Mouse (Mus musculus) embryonic fibroblast, embryonic 13.5 days (primary cell): ENCODE data around the gene Adh1. TPM values are rescaled to one million over a fixed set of nuclear protein-coding genes. Genes with fewer than 3 reads are reported as not detected.

Experiments
- H3K27ac ChIP-seq: 2 replicates; pipeline ENCODE4 v1.5.1; 2012; ENCODE audit warnings: low read length, control low read depth, inconsistent platforms; ENCODE audit not compliant: insufficient read depth
- H3K4me1 ChIP-seq: 2 replicates; pipeline ENCODE4 v1.6.1; 2011; ENCODE audit warnings: low read length; ENCODE audit not compliant: control insufficient read depth, insufficient read depth
- H3K4me3 ChIP-seq: 2 replicates; pipeline ENCODE4 v1.5.1; 2011; ENCODE audit warnings: mild to moderate bottlenecking, control low read depth, low read length; ENCODE audit not compliant: insufficient read depth
- CTCF ChIP-seq: IDR thresholded peaks from 2 replicates; pipeline ENCODE4 v1.5.1; 2011; ENCODE audit warnings: mild to moderate bottlenecking, control low read depth, low read length, moderate library complexity, borderline replicate concordance; ENCODE audit not compliant: insufficient read depth
- POLR2A ChIP-seq: IDR thresholded peaks from 2 replicates; pipeline ENCODE4 v1.6.1; 2011; ENCODE audit warnings: low read depth, mild to moderate bottlenecking, control low read depth, low read length, moderate library complexity
- polyA plus RNA-seq: library from polyadenylated mRNA; stranded (reverse); fragments of >200 nt; gene quantifications from 2 replicates; pipeline ENCODE4 v1.2.4, GENCODE M21; 2011; ENCODE audit warnings: low read depth; ENCODE audit not compliant: missing spikeins, insufficient read length

Adh1 gene
- polyA plus RNA-seq, 1 experiment: 7.2 TPM

DNA sequence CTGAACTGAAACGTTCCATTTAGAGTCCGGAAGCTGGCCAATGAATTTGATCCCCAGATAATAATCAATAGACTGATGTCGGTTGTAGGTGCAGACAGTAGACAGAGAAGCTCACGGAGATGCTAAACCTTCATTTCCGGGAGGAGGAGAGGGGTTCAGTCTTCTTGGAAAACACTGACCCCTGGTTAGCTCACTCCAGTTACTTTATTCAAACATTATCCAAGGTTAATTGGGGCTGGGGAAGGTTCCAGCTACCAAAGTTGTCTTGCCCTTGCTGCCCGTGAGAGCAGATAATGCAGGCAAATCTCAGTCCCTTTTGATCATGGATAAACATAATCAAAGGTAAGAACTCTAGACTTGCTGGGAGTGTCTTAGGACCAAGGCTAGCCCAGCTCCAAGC is 9.6 kb upstream of the Adh1 start:
- no peaks in the 10 kb centered on the region for H3K4me1 ChIP-seq
- TF ChIP-seq POLR2A (no peak), CTCF (no peak)

DNA sequence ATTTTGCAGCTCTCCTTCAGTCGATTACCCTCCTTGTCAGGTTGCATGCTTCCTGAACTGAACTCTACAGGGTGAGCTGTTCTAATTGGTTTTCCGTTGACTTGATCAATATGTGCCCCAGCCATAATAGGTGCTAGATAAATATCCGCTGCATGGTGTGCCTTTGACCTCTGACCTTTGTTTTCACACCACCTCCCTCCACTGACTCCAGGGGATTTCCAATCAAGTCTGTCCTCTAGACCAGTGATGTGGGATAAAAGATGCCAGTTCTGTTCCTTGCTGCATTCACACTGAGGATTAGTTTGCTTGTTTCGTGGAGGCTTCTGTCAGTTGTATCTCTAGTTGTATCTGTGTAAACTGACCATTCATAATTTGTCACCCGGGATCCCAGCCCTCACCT is 6.6 kb upstream of the Adh1 start:
- no peak overlapping the region for H3K4me3 ChIP-seq
- no peak for TF ChIP-seq CTCF
- TF ChIP-seq POLR2A: no peak
- no peak overlapping the region for H3K27ac ChIP-seq
- H3K4me1 ChIP-seq: no peaks in the 10 kb centered on the region

More for the DNA sequence above, 9.6 kb upstream of the Adh1 start:
- Histone ChIP-seq H3K4me3 (no peak overlapping the region), H3K27ac (no peak overlapping the region)

DNA sequence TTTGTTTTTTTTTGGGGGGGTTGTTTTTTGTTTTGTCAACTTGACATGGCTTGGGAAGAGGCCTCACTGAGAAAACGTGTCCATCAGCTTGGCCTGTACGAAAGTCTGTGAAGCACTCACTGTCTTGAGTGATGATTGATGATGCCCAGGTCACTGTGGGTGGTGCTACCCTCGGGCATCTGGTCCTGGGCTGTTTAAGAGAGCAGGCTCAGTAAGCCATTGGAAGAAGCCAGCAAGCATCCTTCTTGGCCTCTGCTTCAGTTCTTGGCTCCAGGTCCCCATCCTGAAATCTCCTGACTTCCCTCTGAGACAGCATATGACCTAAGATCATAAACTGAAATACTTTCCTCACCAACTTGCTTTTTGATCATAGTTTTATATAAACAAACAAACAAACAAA is 5.4 kb upstream of the Adh1 start:
- Histone ChIP-seq H3K27ac (no peak overlapping the region), H3K4me3 (no peak overlapping the region), H3K4me1 (no peaks in the 10 kb centered on the region)
- TF ChIP-seq POLR2A (no peak), CTCF (no peak)

DNA sequence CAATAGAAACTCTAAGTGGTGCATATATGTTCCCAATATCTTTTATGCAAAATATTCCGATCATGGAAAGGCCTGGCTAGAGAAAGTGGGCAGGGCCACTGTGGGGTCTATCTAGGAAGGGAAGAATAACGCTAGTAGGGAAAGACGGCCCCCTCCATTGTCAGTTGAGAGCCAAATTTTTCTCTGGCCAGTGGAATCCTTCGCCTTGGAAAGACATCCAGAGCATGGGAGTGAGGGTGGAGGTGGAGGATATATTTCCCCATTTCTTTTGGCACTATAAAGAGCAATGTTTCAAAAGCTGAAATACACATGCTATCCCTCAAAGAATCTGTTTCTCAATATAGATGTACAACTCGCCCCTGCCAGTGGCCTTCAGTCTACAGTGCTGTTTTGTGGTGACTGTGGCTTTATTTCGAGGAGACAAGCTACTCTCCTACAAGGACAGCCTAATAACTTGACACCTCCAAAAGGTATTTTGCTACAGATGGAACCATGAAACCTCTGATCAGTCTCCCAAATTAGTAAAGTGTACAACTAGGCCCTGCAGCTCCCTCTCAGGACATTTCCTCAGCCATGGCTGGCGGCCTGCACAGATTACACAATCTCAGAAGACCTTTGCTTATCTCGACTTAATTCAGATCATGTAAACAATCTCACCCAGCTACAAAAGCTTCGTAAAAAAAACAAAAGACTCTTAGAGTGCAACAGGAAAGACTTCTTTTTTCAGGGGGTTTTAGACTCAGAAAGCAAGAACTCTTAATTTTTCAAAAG is 4.8 kb upstream of the Adh1 start:
- no peak overlapping the region for H3K4me3 ChIP-seq
- H3K4me1 ChIP-seq: no peaks in the 10 kb centered on the region
- H3K27ac ChIP-seq: no peak overlapping the region; the same call in 1 of the 2 replicates
- TF ChIP-seq CTCF: no peak
- TF ChIP-seq POLR2A: no peak

DNA sequence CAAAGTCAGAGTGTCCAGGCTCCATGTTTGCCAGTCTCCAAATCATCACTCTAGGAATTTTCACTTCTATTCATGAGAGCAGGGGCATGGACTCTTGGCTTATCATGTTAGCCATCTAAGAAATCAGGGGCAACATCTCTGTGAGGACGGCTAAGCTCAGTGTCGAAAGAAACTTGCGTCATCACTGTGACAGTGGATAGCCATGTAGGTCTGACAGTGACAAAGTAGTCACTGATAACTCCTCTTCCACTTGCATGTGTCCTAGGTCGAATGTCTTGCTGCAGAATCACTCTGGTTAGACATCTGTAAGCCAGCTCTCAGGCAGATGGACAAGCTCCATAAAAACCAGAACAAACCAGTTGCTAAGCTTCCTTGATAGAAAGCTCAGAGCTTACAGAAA is 1.8 kb downstream of the Adh1 start:
- no peak for TF ChIP-seq POLR2A
- TF ChIP-seq CTCF: no peak
- no peak overlapping the region for H3K4me3 ChIP-seq
- no peaks in the 10 kb centered on the region for H3K4me1 ChIP-seq
- no peak overlapping the region for H3K27ac ChIP-seq

DNA sequence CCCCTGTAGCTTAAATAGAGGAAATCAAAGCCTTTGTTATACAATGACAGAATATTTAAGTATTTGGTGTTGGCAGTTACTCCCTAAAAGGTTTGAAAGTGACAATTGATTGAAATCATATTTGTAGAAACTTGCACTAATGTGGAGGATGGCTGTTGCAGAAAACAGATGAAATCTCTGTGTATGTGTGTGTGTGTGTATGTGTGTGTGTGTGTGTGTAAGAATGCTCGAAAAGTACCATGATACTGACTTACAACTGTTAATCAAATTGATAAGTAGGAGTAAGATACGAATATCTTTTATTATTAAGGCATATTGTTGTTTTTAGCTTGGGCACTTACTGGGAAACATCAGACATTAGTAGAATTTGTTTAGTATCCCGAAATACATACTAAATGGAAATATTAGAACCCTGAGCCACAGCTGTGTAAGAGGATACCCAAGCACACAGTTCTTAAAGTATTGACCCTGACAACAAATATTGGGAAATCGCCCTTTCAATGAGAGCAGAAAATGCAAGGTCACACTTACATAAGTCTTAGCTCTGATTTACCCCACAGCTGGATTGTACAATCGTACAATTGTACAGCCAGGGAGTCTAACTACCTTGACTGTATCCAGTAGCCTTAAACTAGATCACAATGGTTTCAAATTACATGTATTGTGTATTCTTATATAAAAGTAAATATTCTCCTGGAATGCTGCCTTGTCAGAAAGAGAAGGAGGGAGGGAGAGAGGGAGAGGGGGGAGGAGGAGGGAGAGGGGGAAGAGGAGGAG is 2.6 kb downstream of the Adh1 start:
- no peak overlapping the region for H3K4me3 ChIP-seq
- H3K4me1 ChIP-seq: no peaks in the 10 kb centered on the region
- no peak overlapping the region for H3K27ac ChIP-seq
- TF ChIP-seq POLR2A (no peak), CTCF (no peak)

DNA sequence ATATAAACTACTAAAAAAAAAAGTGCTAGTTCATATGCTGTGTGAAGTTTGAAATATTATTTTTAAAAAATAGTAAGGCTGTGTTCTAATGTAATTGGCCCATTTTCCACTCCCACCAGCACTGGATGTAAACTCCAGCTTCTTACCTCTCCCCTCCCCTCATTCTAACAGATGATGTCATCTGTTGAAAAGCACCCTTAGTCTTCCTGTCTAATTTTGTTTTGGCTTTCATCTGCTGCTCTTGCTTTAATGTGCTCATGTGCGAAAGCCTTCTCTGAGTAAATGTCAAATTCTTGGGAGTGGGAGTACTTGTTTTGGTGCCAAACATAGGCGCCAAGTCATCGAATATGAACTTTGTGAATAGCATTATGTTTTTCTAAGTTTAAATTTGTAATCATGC is 3.9 kb downstream of the Adh1 start:
- Histone ChIP-seq H3K4me1 (no peaks in the 10 kb centered on the region), H3K27ac (no peak overlapping the region), H3K4me3 (no peak overlapping the region)
- TF ChIP-seq CTCF: no peak
- TF ChIP-seq POLR2A: no peak

DNA sequence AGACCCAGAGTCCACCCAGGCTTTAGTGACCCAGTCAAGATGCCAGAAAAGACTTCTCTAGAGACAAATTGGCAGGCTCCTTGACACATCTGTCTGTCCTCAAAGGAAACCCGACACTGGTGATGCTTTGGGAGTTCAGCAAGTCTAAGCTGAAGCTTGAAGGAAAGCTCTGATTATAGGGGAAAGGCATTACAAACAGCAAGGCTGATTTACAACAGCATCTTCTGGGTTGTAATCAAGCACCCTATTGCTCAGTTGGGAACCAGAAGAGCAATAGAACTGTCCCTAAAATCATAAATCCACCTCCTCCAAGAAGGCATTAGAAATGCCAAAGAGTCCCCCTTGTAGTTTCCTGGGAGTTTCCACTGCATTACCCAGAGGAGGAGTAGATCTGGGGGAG is 9.7 kb downstream of the Adh1 start:
- Histone ChIP-seq H3K4me1 (no peaks in the 10 kb centered on the region; the same call in 1 of the 2 replicates), H3K4me3 (no peak overlapping the region), H3K27ac (no peak overlapping the region)
- TF ChIP-seq POLR2A: no peak
- no peak for TF ChIP-seq CTCF

DNA sequence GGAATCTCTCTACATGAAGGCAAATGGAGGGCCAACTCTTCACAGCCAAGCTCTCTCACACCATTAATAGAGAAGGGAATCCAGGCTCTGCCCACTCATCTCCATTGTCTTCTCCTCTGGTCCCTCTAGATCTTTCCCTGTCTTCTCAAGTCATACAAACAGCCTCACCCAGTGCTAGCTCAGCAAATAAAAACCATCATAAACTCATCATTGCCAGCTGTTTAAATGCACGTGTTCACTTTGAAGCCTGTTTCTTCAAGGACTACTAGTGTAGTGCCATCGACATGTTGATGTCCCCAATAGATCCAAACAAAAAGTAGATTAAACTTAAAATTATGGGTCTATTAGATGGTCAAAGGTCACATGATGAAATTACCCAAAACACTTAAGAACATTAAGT is 10.5 kb downstream of the Adh1 start:
- Histone ChIP-seq H3K4me3 (no peak overlapping the region), H3K4me1 (no peaks in the 10 kb centered on the region; the same call in 1 of the 2 replicates), H3K27ac (no peak overlapping the region)
- TF ChIP-seq CTCF (no peak), POLR2A (no peak)

DNA sequence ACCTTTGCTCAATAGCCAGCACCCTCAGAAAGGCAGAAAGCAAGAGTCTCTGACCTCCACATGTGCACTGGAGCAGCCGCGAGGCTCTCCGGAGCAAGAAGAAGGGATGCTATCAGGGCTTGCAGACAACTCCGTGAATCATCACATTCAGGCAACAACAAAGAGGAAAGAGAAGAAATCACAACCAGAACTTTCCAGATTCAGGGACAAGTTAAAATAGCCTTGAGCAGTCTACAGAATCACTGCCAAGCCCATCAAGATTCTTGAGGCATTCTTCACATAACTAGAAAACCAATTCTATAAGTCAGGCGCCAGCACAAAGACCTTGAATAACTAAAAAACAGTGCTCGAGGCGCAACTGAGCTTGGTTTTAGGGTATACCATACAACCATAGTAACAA is 12.3 kb downstream of the Adh1 start:
- Histone ChIP-seq H3K4me3 (no peak overlapping the region), H3K27ac (peak overlapping the region; percentile 60), H3K4me1 (no peaks in the 10 kb centered on the region; the same call in 1 of the 2 replicates)
- no peak for TF ChIP-seq CTCF
- no peak for TF ChIP-seq POLR2A

DNA sequence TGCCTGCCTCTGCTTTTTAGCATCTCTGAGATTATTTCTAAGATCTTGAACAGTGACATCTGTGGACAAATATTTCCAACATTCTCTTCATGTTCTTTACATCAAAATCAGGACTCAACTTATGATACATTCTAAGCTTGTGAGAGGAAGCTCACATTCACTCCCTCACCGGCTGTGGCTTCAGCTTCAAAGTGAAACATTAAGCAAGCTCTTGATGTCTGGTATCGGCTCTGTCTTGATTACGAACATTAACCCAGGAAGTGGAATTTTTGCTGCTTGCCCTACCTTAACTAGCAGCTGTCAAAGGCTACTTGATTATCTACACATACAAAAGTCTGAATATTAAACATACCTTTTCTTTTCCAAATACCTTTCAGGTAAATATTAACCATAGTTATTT is 14.3 kb downstream of the Adh1 start:
- Histone ChIP-seq H3K4me1 (no peaks in the 10 kb centered on the region; the same call in 1 of the 2 replicates), H3K27ac (no peak overlapping the region), H3K4me3 (no peak overlapping the region)
- TF ChIP-seq POLR2A (no peak), CTCF (no peak)
